Mouse (Mus musculus): ENCODE data around the gene Lrrtm3.

Lrrtm3 gene

DNA sequence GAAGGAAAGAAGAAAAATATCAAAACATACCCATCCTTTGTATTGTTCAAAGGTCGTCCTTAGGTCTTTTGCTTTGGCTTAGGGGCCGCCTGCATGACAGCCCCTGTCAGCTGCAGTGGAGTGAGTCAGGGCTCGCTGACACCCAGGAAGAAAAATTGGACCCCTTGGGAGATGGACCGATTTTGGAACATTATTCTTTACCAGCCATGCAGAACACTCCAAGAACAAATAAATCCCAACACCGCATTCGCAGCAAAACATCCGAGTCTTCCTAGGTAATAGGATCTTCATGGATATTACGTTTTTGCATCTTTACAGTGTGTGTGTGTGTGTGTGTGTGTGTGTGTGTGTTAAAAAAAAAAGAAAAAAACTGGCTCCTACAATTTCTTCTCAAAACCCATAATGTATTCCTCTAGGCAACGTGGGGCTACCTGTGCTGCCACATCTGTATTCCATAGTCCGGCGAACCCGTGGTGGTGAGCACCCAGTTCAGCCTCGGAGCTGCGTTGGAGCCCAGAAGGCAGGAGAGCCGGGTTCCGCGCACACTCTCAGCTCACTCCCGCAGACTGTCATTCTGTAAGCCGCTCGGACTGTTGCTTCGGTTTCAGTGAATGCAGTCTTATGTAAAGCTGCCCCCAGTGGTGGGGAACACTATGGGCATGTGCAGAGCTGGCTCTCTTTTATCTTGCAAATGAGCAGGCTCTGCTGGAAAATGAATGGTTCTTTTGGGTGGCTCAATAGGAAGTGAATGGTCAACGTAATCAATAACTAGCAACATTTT is at the start of gene Lrrtm3:
Lrrtm3 (minus strand) TSS at position 598 of the 781 bp plus-strand sequence.
- in situ Hi-C loops (cut with MboI; ENCODE audit: low sequenced_read_pairs), result no loop called here

DNA sequence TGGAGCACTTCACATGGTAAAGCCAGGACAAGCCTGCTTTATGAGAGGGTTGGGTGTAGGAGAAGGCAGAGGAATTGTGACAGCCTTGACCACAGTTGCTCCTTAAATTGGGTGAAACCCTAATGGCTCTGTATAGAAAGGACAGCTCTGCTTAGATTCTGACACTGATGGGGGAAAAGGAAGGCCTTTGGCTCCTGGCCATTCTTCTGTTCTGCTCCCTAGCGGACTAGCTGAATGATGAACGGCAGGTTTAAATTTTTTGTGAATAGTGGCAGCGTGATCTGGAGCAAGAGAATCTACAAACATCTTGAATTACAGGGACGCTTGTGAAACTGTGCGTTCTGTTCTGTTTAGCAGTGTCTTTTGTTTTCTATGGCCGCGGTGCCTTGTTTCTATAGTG is 45.4 kb upstream of the Lrrtm3 start:
- in situ Hi-C loops (cut with MboI; ENCODE audit: low sequenced_read_pairs), result no loop called here

DNA sequence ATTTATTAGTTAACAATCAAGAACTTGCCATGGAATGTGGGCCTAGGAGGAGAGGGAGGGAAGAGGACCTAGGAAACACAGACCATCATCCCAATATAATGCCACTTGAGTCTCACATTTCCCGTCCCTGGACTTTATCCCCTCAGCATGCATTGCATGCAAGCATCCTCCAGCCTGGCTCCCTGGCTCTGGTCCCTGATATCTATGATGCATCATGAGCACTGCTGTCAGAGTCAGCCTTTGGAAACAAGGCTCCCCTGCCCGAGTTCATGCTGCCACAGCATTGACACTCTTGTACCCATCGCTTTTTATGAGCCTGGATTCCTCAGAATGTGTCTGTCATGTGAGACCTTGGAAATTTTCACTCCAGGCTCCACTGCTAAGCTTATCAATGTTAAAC is 43.4 kb upstream of the Lrrtm3 start:
- in situ Hi-C loops (cut with MboI; ENCODE audit: low sequenced_read_pairs), result no loop called here

DNA sequence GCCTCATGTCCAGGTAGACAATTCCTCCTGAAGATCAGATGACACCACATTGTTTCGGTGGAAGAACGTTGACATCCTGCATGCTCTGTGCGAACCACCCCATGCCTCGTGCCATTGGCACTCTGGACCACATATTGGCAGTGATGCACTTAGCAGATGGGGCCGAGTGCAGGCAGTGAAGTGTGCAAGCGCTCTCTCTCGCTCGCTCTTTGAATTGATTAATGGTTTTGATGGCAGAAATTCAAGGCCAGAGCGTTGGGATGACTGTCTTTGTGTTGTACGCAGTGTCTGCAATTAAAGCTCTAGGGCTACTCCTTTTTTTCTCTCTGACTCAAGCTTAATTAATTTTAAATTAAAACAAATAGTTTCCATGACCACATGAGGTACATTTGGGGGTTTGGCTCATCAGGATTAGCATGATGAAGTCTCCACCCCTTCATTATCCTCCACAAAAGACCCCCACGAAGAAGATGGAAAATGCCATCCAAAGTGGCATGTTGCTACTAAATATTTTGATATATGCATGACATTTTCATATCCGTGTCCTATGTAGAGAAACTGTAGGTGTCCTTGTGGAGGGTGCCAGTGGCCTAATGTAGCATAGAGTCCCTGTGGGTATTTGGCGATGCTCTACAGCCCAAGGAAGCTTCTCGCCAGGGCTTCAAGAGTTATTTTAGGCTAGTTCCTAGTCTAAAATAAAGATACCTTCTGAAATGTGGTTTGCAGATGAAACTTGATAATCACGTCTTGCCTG is 40.5 kb upstream of the Lrrtm3 start:
- in situ Hi-C loops (cut with MboI; ENCODE audit: low sequenced_read_pairs), result no loop called here

DNA sequence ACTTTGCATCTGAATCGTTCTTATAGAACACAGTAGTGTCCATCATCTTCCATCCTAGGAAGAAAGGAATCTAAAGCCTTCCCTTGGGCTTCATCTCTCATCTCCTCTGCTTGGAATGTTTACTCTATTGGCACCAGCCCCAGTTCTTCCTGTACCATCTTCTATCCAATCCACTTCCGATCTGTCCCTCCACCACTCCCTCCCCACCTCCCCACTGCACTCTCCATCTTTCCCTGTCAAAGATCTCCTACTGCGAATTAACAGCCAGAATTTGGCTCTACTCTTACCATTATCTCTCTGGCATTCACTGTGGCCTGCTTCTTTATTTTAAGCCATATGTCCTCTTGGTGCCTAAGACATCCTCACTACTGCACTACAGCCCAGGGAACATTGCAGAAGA is 28.8 kb upstream of the Lrrtm3 start:
- in situ Hi-C loops (cut with MboI; ENCODE audit: low sequenced_read_pairs), result no loop called here

DNA sequence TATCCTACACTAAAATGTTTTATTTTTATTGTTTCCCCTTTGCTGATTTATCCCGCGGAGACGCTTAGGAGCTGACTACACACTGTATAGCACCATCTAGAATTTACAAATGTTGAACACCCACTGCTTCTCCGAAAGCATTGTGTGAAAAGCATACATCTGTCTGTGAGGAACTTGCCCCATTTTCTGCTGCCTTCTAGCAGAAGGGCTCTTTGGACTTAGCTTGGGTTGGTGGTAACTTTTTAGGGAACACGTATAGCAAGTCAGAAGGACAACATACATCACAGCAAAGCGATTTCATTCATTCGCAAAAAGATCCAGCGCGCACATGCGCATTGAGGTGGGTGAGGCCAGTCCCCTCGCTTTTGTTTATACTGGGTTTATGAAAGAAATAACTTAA is 25.2 kb upstream of the Lrrtm3 start:
- in situ Hi-C loops (cut with MboI; ENCODE audit: low sequenced_read_pairs), result no loop called here

DNA sequence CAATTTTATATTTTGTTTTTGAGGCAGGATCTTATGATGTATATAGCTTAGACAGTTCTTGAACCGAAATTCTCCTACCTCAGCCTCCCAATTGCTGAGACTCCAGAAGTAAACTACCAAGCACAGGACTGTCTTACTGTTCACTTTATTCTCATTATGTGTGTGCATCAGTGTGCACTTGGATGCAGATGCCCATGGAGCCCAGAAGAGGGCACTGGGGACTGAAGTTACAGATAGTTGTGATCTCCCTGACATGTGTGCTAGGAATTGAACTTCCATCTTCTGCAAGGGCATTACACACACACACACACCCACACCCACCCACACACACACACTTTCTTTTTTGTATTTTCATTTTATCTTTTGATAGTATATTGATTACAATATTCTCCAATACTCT is 6.5 kb upstream of the Lrrtm3 start:
- in situ Hi-C loops (cut with MboI; ENCODE audit: low sequenced_read_pairs), result no loop called here

DNA sequence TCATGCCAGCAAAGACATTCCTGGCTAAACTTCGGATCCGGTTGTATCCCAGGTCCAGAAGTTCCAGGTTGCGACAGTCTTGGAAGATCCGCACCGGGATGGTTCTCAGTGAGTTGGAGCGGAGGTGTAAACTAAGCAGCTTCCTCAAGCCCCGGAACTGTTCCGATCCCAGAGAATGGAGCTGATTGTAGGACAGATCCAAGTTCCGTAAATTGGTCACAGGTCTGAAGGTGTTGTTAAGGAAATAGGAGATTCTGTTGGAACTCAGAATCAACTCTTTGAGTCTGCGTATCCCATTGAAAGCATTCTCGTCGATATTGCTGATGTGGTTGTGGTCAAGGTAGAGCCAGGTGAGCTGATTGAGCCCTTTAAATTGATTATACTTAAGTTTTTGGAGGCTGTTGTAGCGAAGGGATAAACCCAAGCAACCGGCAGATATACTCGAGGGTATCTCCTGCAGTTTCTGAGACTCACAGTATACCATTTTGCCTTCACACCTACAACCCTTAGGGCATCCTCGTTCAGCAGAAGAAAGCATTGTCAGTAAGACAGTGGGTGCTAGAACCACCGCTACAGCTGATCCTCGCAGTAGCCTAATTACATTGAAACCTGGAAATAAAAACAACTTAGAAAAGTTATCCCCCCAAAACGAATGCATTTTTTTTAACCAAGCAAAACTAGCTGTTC is 1.2 kb downstream of the Lrrtm3 start:
- in situ Hi-C loops (cut with MboI; ENCODE audit: low sequenced_read_pairs), result no loop called here

DNA sequence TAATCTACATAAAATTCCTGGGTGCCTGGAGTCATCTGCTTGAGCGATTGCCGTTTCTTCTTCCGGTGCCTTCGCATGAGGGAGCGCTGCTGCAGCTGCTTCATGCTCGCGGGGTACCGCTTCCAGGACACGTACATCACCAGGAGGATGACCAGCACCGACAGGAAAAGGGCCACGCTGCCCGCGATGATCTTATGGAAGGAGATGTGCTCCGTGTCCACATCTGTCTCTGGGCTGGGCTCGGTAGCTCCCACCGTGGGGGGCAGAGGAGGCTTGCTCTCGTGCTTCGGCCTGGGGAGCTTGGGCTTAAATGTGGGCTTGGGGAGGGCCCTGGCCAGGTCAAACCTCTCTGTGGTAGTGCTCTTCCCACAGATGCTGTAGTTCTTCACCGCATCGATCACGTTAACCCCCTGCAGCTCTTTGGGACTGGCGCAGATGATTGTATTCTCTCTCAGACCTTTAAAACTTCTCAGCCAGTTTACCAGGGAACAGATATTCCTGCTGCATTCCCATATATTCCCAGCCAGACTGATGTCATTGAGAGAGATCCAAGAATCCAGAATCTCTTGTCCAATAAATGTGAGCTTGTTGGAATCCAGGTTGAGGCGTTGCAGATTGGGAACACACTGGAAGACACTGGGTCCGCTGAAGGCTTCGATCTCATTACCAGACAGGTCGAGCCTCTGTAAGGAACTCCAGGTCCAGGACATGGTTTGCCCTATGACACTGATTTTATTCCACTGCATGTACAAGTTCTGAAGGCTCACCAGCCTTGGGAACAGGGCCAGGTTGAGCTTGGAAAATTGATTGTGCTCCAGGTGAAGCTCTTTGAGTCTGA is 1.9 kb downstream of the Lrrtm3 start:
- in situ Hi-C loops (cut with MboI; ENCODE audit: low sequenced_read_pairs), result no loop called here

DNA sequence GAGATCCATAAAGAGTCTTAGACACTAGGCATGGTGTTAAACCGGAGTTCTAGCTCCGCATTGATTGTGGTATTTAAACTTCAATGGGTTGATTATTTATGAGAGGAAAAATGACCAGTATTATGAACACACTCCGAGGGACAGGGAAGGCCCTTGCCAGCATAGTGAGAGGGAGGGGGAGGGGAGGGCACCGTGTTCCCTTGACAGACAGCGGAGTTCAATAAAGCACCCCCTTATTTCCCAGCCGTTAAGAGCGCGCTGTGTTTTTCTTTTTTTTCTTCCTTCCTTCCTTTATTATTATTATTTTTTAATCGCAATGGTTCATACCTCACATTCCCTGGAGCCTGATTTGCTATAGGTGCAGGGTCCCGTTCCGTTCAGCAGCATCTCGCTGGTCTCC is 2.6 kb downstream of the Lrrtm3 start:
- in situ Hi-C loops (cut with MboI; ENCODE audit: low sequenced_read_pairs), result no loop called here

DNA sequence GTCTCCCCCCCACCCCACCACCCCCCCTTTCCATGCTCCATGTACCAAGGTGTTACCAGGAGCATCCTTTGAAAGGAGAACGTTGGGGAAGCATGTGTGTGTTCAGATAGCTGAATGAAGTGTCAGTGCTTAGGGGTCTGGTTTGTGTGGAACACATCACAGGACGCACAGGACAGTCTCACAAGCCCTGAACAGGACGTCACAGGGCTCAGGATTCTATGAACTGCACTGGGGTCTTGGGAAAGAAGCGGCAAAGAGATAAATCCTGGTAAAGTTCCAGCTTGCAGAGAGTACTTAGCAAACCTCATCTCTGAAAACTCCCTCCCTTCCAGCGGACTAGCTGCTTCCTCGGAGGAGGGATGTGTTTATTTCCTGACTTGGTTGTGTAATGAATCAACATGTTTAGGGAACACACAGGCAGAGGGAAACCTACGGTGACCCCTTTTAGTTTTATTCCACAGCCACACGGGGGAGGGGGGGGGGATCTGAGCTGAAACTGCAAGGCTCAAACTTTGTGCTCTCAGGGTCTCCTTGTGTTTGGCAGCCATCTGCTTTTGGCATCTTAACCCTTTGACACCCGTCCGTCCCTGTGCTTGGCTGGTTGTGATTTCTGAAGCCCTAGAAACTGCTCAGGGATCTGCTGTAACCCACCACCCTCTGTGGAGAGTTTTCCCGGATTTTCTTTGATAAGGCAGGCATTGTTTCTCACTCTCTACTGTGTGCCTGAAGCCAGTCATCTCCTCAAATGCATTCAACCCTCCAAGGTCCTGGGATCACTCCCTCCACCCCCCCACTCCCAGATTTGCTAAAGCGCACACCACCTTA is 3.3 kb downstream of the Lrrtm3 start:
- in situ Hi-C loops (cut with MboI; ENCODE audit: low sequenced_read_pairs), result no loop called here

DNA sequence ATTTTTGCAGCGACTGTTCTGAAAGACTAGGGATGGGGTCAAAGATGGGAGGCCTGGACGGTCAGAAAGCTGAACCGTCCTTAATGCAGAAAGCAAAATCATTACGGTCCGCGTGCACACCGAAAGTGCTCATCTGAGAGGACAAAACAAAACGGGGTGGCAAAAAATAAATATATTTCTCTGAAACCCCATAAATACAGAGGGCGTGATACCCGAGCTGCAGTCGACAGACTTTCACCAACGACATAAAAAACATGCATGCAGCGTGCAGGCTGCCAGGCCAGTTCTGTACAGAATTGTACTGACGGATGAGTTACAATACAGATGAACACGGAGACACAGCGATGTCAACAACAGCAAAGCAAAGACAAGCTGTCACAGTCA is 3.9 kb downstream of the Lrrtm3 start:
- in situ Hi-C loops (cut with MboI; ENCODE audit: low sequenced_read_pairs), result no loop called here

DNA sequence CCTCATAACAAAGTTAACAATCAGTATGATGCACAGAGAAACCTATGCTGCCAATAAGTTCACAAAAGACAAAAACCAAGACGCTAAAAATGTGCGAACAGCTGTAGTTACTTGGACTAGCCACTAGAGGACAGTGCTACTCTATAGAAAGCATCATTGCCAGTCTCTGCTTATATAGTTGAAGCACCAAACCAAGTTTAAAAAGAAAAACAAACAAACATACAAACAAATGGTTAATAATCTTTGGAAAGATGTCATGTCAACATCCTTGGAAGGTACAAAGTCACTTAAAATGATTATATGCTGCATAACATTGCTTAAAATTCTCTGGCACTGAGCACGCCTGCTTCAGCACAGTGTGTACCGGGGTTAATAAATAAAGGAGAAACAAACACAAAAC is 5.6 kb downstream of the Lrrtm3 start:
- in situ Hi-C loops (cut with MboI; ENCODE audit: low sequenced_read_pairs), result no loop called here

DNA sequence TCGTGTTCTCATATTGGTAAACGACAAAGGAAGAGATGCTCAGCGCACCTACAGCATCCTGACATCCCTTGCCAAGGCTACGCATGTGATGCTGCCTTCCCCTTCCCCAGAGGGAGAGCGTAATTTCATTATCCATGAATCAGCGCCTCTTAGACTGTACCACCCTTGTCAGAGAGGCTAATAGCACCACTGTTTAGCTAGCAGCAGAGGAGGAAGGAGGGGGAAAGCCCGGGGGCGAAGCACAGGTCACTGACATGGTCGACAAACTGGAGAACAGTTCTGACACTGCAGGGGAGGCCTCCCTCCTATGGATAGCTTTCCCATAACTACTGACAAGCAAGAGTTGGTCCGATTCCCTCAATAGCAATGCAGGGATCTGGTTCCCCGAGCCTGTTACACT is 6.3 kb downstream of the Lrrtm3 start:
- in situ Hi-C loops (cut with MboI; ENCODE audit: low sequenced_read_pairs), result no loop called here

DNA sequence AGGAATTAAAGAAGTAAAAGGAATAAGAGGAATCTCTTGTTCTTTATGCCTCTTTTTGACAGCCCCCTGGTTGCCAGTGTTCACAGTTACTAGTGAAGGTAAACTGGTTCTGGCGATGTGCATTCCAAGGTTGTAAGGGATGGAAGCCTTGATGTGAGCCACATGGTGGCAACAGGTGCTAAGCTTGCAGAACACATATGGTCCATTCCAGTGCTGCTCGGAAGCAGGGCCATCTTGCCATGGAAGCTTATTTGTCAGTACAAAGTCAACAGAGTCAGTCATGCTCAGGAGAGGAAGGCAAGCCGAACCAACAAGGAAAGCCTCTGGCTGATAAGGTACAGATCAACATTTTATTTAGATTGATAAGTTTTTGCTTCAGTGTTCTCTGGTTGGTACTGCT is 7.7 kb downstream of the Lrrtm3 start:
- in situ Hi-C loops (cut with MboI; ENCODE audit: low sequenced_read_pairs), result no loop called here

DNA sequence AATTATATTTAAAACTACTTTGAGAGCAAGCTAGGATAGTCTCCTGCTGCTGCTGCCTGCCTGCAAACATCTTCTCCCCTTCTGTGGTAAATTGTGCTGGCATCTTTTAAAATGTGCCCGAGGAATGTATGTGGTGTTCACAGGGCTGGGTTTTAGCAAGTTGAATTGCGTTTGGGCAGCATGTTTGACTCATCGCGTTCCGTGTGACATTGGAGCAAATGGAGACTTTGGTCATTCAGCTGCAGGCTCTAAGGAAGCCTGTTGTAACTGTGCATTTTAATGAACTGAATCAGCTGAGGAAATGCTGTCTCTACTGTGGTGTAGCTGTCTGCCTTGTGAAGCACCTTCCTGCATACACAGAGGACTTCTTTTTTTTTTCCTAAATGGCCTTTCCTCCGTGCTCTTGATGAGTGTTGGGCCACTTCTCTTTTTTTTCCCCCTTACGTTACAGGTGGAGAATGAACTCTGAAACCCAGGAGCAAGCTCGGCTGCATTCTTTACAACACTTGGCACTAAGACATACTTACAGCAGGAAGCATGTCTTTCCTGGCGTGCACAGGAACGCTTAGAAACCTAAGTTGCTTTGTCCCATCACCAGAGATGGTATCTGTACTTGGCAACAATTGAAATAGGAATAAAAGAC is 13.5 kb downstream of the Lrrtm3 start:
- in situ Hi-C loops (cut with MboI; ENCODE audit: low sequenced_read_pairs), result no loop called here

DNA sequence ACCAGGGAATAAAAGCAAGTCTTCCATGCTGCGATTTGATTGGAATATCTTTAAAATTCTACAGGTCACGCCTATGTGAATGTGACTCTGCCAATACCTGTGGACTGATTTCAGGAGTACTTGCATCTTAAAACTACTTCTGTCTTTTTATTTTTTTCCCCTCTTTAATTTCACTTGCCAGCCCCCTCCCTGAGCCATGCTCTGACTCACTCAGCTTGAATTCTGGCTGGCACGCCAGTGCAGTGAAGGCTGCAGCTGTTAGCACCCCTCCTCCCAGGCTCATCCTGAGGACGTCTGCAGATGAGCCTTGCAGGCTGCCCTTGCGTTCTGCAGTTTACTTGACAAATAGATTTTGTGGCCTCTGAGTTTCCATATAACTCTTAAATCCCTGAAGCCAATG is 14.1 kb downstream of the Lrrtm3 start:
- in situ Hi-C loops (cut with MboI; ENCODE audit: low sequenced_read_pairs), result no loop called here

DNA sequence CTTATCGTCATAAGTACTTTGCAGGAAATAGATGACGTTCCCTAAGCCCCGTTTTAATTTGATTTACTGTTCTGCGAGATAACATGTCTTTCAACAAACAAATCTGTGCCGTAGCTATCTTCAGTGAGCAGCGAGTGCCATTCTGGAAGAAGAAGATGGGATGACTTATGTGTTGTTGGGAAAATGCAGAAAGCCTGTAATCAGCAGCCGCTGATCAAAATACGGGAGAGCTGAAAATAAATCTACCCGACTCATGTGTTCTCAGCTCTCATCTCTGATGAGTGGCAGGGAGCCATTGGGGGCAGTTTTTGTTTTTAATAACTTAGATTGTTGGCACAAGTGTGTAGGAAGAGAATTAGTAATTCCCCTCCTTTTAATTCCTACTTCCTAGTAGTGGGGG is 26.4 kb downstream of the Lrrtm3 start:
- in situ Hi-C loops (cut with MboI; ENCODE audit: low sequenced_read_pairs), result no loop called here

DNA sequence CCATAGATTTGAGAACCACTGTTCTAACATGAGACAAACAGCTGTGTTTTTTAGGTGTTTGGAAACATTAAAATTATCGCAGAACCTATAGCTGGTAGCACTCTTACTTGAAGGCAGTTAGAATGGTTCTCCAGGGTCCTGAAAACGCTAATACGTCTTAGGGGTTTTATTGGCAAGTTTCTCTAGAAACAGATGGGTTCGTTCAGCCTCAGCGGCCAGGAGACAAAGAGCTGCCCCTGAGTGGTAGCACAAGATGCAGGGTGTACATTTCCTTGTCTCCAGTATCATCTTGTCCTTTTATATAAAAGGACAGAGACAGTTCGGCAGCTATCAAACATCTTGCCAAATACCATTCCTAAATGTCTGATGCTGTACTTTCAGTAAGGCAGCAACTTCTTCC is 40.1 kb downstream of the Lrrtm3 start:
- in situ Hi-C loops (cut with MboI; ENCODE audit: low sequenced_read_pairs), result no loop called here

DNA sequence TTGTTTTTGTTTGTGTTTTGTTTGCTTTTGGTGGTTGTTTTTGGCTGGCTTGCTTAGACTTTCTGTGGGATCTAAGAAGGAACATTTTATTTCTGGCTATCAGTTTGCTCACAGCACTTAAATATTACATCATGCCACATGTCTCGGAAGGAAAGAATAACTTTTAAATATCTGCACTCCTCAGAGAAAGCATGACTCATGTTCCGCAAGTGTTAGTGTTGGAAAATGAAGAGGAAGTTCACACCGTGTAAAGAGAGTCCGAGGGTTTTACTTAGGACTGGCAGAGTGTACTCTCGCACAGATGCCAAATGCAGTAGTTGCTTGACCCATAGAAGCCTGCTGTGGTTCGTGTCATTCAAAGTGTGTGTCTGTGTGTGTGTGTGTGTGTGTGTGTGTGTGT is 40.9 kb downstream of the Lrrtm3 start:
- in situ Hi-C loops (cut with MboI; ENCODE audit: low sequenced_read_pairs), result no loop called here
